Mouse (Mus musculus) heart, postnatal 0 days (tissue): ENCODE measurements around the gene Fsd1. TPM values are rescaled to one million over a fixed set of nuclear protein-coding genes. Genes with fewer than 3 reads are reported as not detected.
"Not testable (repeated sequence)": the region's sequence is repeated elsewhere in the genome, so short reads cannot be mapped to it uniquely, and the experiment has no call there.

Source experiments
- ATAC-seq: fragments of 200-750 bp; cut with Nextera tagmentation; 2 replicates; pipeline ENCODE4 v1.8.0; 2017; ENCODE audit warnings: low read depth, moderate number of reproducible peaks, moderate library complexity; ENCODE audit not compliant: insufficient read depth
- DNase-seq: peaks from one replicate; pipeline ENCODE4 v3.0.0-alpha.2; 2016; ENCODE audit warnings: low spot score
- H3K27ac ChIP-seq: fragments of 300-500 bp; sonication (generic); 2 replicates; pipeline ENCODE4 v1.5.1; 2014; ENCODE audit warnings: low read depth, mild to moderate bottlenecking
- H3K27me3 ChIP-seq: fragments of 300-500 bp; sonication (generic); 2 replicates; pipeline ENCODE4 v1.6.1; 2014; ENCODE audit warnings: low read length, mixed read lengths; ENCODE audit not compliant: control insufficient read depth, insufficient read depth
- H3K36me3 ChIP-seq: fragments of 300-500 bp; sonication (generic); replicated peaks from 2 replicates; pipeline ENCODE4 v1.6.1; 2014; ENCODE audit warnings: low read length, mixed read lengths; ENCODE audit not compliant: control insufficient read depth, insufficient read depth
- H3K4me1 ChIP-seq: fragments of 300-500 bp; sonication (generic); 2 replicates; pipeline ENCODE4 v1.6.1; 2014; ENCODE audit warnings: antibody characterized with exemption; ENCODE audit not compliant: control insufficient read depth, insufficient read depth
- H3K4me2 ChIP-seq: fragments of 300-500 bp; sonication (generic); 2 replicates; pipeline ENCODE4 v1.6.1; 2014; ENCODE audit warnings: low read depth, mild to moderate bottlenecking, low read length, moderate library complexity
- H3K4me3 ChIP-seq: fragments of 300-500 bp; sonication (generic); 2 replicates; pipeline ENCODE4 v1.5.1; 2014; ENCODE audit warnings: low read depth, low read length
- H3K9ac ChIP-seq: fragments of 300-500 bp; sonication (generic); replicated peaks from 2 replicates; pipeline ENCODE4 v1.6.1; 2014; ENCODE audit warnings: low read depth, low read length, mixed read lengths
- H3K9me3 ChIP-seq: fragments of 300-500 bp; sonication (generic); replicated peaks from 2 replicates; pipeline ENCODE4 v1.6.1; 2016; ENCODE audit warnings: low read length; ENCODE audit not compliant: control insufficient read depth
- CTCF ChIP-seq: IDR thresholded peaks from 2 replicates; pipeline ENCODE4 v1.5.1; 2016; ENCODE audit warnings: antibody characterized with exemption, control low read depth, low read depth
- EP300 ChIP-seq: IDR thresholded peaks from 2 replicates; pipeline ENCODE4 v1.6.1; 2016; ENCODE audit warnings: antibody characterized with exemption, low read depth
- WGBS: fragments of 180-500 bp; shearing (Covaris S2); extraction: QIAGEN DNeasy Blood & Tissue Kit; methylation state at CpG from one replicate; pipeline ENCODE4 v1.1.7; 2014; 5-methylcytosine and 5-hydroxymethylcytosine counted together
- polyA plus RNA-seq: library from polyadenylated mRNA; unstranded; fragments of >200 nt; fragmentation: Nextera tagmentation; extraction: Ambion mirVana; gene quantifications from 2 replicates; pipeline ENCODE4 v1.2.1, GENCODE M21; 2015
- total RNA-seq: library from RNA; depleted of rRNA; stranded (reverse); fragments of >200 nt; gene quantifications from 2 replicates; pipeline ENCODE4 v1.2.3, GENCODE M21; 2014; ENCODE audit warnings: low replicate concordance; rRNA removed

Gene Fsd1
- total RNA-seq: not detected in 2 replicates
- polyA plus RNA-seq: 0.26 and 0.51 TPM in 2 replicates

DNA sequence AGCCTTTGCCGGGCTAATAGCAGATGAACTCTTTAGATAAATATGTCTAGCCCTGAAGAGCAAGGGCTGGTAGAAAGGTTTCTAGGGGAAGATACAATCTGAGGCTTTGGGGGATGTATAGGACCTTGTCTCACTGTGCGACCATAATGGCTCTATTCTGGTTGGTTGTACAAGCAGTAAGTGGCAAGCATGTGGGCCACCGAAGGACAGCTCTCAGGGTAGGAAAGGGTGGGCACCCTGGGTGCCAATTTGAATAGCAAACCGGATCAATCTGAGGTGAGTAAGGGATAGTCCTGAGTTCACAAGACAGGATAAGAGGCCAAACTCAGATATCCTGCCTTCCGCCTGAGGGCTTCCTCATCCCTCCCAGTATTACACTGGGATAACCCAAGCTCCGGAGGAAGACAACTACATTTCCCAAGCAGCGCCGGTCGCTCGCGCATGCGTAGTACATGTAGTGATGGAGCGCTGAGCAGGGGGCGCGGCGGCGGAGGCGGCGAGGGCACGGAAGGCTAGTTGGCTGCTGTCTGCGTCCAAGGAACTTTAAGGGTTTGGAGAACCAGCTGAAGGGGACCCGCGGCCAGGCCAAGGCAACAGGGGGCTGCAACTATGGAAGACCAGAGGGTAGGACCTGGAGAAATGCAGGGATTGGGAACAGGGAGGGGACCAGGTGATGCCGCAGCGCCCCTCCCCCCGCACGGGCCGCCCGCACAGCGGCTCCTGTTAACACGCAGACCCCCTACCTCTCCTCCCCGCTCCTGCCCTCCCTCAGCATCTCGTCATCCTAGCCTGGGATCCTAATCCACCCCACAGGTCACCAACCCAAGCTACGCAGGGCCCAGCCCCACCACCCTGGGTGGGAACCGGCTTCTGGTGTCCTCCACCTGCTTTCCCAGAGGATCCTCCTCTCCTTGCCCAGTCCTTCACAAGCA lies at the start of gene Fsd1:
Gene Fsd1 (plus strand): TSS at position 480 of the 932 bp plus-strand sequence.
- Histone ChIP-seq H3K36me3 (no peaks in the 10 kb centered on the region), H3K27ac (no peak within 1 kb of the TSS), H3K4me1 (no peaks in the 10 kb centered on the region), H3K4me3 (no peak within 1 kb of the TSS), H3K4me2 (peak within 1 kb of the TSS; percentile 45), H3K9me3 (no peaks in the 10 kb centered on the region), H3K27me3 (peaks cover 19% of the 10 kb centered on the region), H3K9ac (no peak within 1 kb of the TSS)
- DNase-seq: no peak
- peak; percentile 40; the same call in 1 of the 2 replicates for ATAC-seq
- TF ChIP-seq EP300 (no peak), CTCF (no peak)
- 12% methylated on average over 26 of the region's 35 CpGs for WGBS

DNA sequence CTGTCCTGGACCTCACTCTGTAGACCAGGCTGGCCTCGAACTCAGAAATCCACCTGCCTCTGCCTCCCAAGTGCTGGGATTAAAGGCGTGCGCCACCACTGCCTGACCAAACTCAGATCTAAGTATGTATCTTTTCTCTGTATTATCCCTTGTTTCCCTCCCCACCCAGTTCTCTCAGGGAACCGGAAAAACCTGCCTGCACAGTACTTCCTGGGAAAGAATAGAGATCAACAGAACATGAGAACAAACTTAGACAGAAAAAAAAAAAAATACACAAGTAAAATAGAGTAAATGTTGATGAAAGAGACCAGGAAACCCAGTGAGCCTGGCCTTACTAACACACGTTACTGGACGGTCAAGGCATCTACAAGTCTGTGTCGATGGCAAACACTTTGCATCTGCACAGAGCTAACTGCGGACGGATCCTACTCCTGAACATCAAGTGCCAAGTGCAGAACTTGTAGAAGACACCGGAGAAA lies 41.9 kb upstream of the Fsd1 start:
- ATAC-seq, H3K4me1 ChIP-seq, DNase-seq, H3K27me3 ChIP-seq, H3K9me3 ChIP-seq: not testable (repeated sequence)
- H3K4me2 ChIP-seq: peak overlapping the region; percentile 72
- H3K36me3 ChIP-seq: peaks cover 13% of the 10 kb centered on the region; the same call in 1 of the 2 replicates
- peak overlapping the region; percentile 61 for H3K9ac ChIP-seq
- WGBS: 20% methylated on average over 10 of the region's 10 CpGs
- TF ChIP-seq EP300: 0 out of 2 replicates have a peak, but pooled peaks have one; percentile 15
- H3K27ac ChIP-seq: peak overlapping the region; percentile 97
- peak overlapping the region; percentile 47 for H3K4me3 ChIP-seq

DNA sequence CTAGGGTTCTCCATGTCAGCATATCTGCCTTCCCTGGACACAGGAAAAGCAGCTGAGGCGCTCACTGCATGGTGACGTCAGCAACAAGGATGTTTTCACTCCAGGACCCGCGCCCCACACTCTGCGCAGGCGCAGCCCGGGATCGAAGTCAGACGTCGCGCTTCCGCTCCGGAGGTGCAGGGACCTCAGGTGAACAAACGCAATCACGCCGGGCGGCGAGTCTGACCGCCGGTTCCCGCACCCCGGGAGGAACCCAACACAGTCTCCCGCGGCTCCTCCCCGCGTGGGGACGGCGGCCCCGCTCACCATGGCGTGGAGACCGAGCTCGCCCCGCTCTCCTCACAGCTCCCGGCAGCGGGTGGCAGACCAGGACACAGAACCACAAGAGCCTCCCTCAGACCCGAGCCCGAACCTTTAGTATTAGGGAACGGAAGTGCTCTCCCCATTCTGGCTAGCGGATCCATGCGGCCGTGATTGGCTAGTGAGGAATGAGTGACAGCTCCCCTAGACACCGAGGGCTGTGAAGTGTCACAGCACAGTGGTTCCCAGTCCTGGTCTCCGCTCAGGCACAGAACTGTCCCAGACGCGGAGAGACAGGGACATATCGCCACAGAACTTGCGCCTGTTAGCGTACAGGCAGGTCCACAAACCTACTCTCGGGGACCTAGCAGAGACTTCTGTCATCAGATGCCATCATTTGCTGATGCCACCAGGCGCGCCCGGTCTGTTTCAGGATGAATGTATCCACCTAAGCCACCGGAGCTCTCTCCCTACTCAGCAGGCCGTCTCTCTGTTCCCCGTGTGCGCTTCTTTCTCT lies 41.2 kb upstream of the Fsd1 start:
- H3K4me3 ChIP-seq: peak overlapping the region; percentile 47
- peak; percentile 81 for DNase-seq
- H3K4me2 ChIP-seq: peak overlapping the region; percentile 72
- peak overlapping the region; percentile 61 for H3K9ac ChIP-seq
- H3K9me3 ChIP-seq, H3K27me3 ChIP-seq, H3K4me1 ChIP-seq: not testable (repeated sequence)
- peaks cover 13% of the 10 kb centered on the region; the same call in 1 of the 2 replicates for H3K36me3 ChIP-seq
- peak overlapping the region; percentile 97 for H3K27ac ChIP-seq
- under 1% methylated on average over 55 of the region's 56 CpGs for WGBS
- peak; percentile 98 for ATAC-seq

- peak overlapping the region; percentile 47 for H3K4me3 ChIP-seq
- H3K9me3 ChIP-seq: 0 out of 2 replicates have a peak, but pooled peaks cover 3% of the 10 kb centered on the region
- H3K9ac ChIP-seq: peak overlapping the region; percentile 61
- H3K27ac ChIP-seq: peak overlapping the region; percentile 97
- peaks cover 9% of the 10 kb centered on the region; the same call in 1 of the 2 replicates for H3K36me3 ChIP-seq
- DNase-seq (no peak), ATAC-seq (no peak)
- no peaks in the 10 kb centered on the region for H3K4me1 ChIP-seq
- TF ChIP-seq EP300 (no peak), CTCF (no peak)
- H3K27me3 ChIP-seq: no peaks in the 10 kb centered on the region
- peak overlapping the region; percentile 72 for H3K4me2 ChIP-seq
- WGBS: 24% methylated on average over 5 of the region's 5 CpGs
These were observed 40.6 kb upstream of the Fsd1 start for GRCm38 (mm10) chr17:55945696-55946095.

- H3K9ac ChIP-seq: no peak overlapping the region
- no peak for DNase-seq
- ATAC-seq: no peak
- WGBS: 80% methylated on average over 4 of the region's 4 CpGs
- no peaks in the 10 kb centered on the region for H3K4me1 ChIP-seq
- no peak overlapping the region for H3K27ac ChIP-seq
- no peak overlapping the region for H3K4me3 ChIP-seq
- H3K36me3 ChIP-seq: no peaks in the 10 kb centered on the region
- no peak overlapping the region for H3K4me2 ChIP-seq
- no peaks in the 10 kb centered on the region for H3K27me3 ChIP-seq
- no peak for TF ChIP-seq CTCF
- no peak for TF ChIP-seq EP300
- H3K9me3 ChIP-seq: no peaks in the 10 kb centered on the region
These were observed 37.7 kb upstream of the Fsd1 start for GRCm38 (mm10) chr17:55948647-55949046.
